Mouse (Mus musculus): ENCODE results near the gene Rif1.
"Not testable (repeated sequence)": the region's sequence is repeated elsewhere in the genome, so short reads cannot be mapped to it uniquely, and the experiment has no call there.

The Rif1 gene

GRCm38 (mm10) chr2:52072065-52072490 is 554 bp upstream of the Rif1 start:
- no peak for DNase-seq

- peak; percentile 27 to 31 for DNase-seq
Observed at GRCm38 (mm10) chr2:52073141-52073904, 691 bp downstream of the Rif1 start.

GRCm38 (mm10) chr2:52078666-52079065 is 6.0 kb downstream of the Rif1 start:
- no peak for DNase-seq

DNA sequence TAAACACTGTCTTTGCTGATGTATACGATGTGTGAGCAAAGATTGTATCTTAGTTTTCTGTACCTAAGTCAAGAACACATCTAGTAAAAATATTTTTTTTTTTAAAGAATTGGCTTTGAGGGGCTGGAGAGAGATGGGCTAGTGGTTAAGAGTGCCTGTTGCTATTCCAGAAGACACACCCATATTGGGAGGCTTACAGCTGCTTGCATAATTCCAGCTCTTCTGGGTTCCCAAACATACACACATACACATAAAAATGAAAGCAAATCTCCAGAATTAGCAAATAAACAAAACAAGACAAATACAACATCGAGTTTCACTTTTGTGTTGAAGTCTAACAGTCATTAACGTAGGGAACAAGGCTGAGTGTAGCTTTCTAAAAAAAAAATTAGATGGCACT is 11.4 kb downstream of the Rif1 start:
- DNase-seq: no peak

DNA sequence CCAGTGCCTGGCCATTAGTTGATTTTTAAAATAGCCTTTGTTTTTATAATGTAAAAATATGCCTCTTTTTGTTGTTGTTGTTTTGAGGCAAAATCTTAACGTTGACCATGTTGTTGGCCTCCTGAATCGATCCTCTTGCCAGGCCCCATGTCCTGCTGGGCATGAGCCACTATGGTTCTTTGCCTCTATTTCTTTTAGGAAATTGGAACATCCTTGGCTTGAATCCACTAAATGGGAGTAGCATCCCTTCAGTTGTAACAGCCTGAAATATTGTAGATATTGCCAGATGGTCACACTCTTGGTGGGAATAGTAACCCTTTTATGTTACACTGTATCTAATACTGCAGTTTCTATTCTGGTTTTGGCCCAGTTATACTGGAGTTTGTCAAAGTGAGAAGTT is 11.9 kb downstream of the Rif1 start:
- no peak for DNase-seq

GRCm38 (mm10) chr2:52114086-52114485 is 41.5 kb downstream of the Rif1 start:
- DNase-seq: no peak

DNA sequence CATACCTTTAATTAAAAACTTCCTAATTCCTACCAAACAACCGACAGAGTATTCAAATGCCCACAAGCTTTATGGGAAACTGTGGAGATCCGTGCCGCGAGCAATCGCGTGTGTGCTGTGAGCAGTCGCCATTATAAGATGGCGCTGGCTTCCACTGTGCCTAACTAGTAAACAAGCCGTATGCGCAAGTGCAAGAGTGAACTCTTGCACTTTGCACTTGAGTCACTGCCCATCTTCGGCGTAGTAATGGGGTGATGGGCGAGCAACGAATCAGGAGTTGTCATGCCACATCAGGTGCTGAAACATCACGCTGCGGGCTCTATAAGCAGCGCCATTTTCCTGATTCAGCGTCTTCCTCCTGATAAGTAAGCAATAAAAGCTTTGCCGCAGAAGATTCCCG is 58.7 kb downstream of the Rif1 start:
- not testable (repeated sequence) for DNase-seq

- no peak for DNase-seq
Observed at GRCm38 (mm10) chr2:52133351-52133750, 60.7 kb downstream of the Rif1 start.

DNA sequence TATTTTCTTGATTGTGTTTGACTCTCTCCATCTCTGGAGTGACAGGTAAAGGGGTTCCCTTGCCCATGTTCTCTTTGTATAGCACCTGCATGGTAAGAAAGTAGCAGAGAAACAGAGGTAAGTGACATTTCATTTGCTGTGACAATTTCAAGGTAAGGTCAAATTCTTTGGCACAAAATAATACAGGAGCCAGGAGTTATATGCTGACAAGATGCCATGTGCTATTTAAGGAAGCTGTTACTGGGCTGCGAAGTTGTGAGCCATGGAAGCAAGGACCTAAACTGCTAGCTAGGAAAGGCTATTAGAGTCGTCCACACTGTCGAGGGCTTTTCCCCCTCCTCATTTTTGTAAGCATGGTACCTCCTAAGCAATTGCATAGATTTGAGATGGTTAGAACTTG is 80.4 kb downstream of the Rif1 start:
- no peak for DNase-seq

DNA sequence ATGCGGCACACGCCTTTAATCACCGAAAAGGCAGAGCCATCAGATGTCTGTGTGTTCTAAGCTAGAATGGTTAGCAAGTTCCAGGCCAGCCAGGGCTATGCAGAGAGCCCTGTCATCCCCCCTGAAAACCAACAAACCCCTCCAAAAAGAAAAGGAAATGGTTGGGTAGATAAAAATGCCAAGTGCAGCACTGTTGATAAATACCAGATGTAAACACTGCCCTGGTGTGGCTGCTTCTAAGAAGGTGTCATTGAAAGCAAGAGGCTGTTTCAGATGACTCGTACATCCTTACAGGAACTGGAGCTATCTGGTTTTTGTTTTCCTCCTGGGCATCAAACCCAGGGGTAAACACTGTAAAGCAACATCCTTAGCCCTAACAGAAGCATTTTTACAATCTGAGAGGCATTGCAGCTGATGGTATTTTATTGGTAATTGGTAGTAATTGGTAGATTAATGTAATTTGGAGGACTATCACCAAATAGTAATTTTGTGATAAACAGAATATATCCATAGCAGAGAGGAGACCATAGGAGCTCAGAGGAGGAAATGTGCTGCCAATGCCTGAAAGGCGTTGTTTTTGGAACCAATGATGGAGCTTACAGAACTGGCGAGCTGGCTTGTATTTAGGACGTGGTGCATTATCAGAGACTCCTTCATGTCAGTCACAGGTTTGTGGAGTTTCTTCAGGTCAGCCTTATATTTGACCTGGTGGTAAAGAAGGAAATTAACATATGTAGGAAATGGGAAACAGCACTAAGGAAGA is 96.8 kb downstream of the Rif1 start:
- DNase-seq: no peak

Data from thymus, adult 18-20 months (tissue).